Mouse (Mus musculus): ENCODE results near the gene Gm21411. TPM values are rescaled to one million over a fixed set of nuclear protein-coding genes. Genes with fewer than 3 reads are reported as not detected.
"Not testable (repeated sequence)": the region's sequence is repeated elsewhere in the genome, so short reads cannot be mapped to it uniquely, and the experiment has no call there.

Gene Gm21411
- not detected in 2 replicates for polyA plus RNA-seq (2015; fragmentation: Nextera tagmentation; extraction: Ambion mirVana)

DNA sequence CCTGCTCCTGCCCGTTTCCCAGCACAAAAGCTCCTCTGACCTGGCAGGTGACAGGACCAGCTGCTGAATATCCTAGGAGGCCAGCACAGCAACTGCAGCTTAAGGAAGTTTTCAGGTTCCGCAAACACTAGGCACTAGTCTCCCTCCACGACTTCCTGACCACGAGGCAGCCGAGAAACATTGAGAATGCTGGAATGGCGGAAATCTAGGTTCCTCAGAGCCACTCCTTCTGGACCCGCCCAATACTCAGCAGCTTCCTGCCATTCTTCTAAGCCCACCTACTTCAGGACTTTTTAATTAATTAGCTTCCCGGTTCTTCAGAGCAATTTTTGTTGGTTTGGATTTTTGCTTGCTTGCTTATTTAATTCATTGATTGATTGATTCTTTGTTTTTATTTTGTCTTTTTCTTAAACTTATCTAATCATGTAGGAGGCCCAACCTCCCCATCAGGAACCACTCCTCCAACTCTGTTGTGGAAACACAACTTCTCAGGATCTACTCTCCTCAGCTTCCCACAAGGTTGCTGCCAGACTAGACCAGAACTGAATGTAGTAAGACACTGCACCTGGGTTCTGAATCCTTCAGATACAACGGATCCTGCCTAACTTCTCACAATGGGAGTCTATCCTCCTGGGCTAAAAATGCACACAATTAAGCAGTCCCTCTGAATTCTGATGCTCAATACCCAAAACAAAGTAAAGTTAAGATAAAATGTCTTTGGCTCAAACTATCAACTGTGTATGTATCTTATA is at the start of gene Gm21411:
Gene Gm21411, minus strand, starts transcription at position 205 of the 752 bp plus-strand sequence.
- H3K4me2 ChIP-seq; H3K27ac ChIP-seq; H3K27me3 ChIP-seq; ATAC-seq (ENCODE audit: insufficient number of reproducible peaks, insufficient read depth, low FRiP score, low TSS enrichment, low read depth); H3K9ac ChIP-seq; H3K36me3 ChIP-seq; H3K4me3 ChIP-seq; H3K4me1 ChIP-seq: not testable (repeated sequence)
- WGBS = 76% methylated on average over 9 of the region's 9 CpGs
- peaks cover 14% of the 10 kb centered on the region; the same call in 1 of the 2 replicates for H3K9me3 ChIP-seq

DNA sequence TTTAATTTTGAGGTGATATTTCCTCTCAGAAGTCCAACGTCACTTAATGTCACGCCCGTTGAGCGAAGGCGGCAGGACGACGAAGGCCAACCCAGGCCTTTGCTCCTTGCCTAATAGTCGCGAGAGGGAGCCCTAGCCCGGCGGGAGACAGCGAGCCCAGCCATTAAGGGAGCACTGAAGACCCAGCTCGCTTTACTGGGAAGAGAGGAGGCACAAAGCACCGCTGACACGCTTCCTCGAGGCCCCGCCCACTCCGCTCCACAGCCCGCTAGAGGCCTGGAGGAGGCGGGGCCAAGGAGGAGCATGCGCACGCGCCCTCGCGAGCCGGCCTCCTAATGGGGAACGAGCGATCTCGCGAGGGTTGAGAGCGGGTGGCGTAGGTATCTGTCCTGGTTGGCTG is 32.3 kb upstream of the Gm21411 start:
- not testable (repeated sequence) for H3K4me2 ChIP-seq; ATAC-seq (ENCODE audit: insufficient number of reproducible peaks, insufficient read depth, low FRiP score, low TSS enrichment, low read depth)
- WGBS = 71% methylated on average over 32 of the region's 32 CpGs

GRCm38 (mm10) chr4:146932311-146933082 is 23.1 kb upstream of the Gm21411 start:
- peak overlapping the region; percentile 32 for H3K4me3 ChIP-seq
- no peak for ATAC-seq (ENCODE audit: insufficient number of reproducible peaks, insufficient read depth, low FRiP score, low TSS enrichment, low read depth)
- H3K27me3 ChIP-seq = peaks cover 15% of the 10 kb centered on the region
- no peaks in the 10 kb centered on the region for H3K4me1 ChIP-seq
- H3K27ac ChIP-seq = no peak overlapping the region
- WGBS = 7% methylated on average over 77 of the region's 77 CpGs
- H3K9ac ChIP-seq = no peak overlapping the region
- H3K4me2 ChIP-seq = peak overlapping the region; percentile 55
- no peaks in the 10 kb centered on the region for H3K36me3 ChIP-seq
- H3K9me3 ChIP-seq = peaks cover 18% of the 10 kb centered on the region

More for the DNA sequence above, 32.3 kb upstream of the Gm21411 start:
- not testable (repeated sequence) for H3K4me3 ChIP-seq, H3K4me1 ChIP-seq, H3K27ac ChIP-seq, H3K27me3 ChIP-seq, H3K36me3 ChIP-seq, H3K9ac ChIP-seq
- peaks cover 18% of the 10 kb centered on the region for H3K9me3 ChIP-seq

DNA sequence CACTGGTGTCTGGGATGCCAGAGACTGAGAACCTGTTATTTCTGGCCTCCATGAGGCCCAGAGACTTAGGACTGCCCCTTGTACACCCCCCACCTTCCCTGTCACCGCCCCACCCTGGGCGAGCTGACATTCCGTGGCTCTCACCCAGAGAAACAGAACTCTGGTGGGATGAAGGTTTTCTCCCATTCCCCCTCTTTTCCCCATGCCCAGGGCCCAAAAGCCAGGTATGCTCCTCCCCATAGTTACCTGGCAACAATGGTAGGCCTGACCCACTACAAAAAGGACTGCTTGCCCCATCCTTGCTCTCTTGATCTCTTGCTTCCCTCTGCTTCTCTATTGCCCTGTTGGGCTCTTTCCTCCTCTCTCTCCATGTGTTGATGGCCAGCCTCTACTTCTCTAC is 5.8 kb upstream of the Gm21411 start:
- Histone ChIP-seq H3K4me3 (no peak overlapping the region), H3K9me3 (peaks cover 26% of the 10 kb centered on the region), H3K4me1 (no peaks in the 10 kb centered on the region), H3K9ac (no peak overlapping the region), H3K27ac (no peak overlapping the region), H3K36me3 (no peaks in the 10 kb centered on the region), H3K4me2 (no peak overlapping the region), H3K27me3 (no peaks in the 10 kb centered on the region)
- ATAC-seq (ENCODE audit: insufficient number of reproducible peaks, insufficient read depth, low FRiP score, low TSS enrichment, low read depth) = no peak
- WGBS = 79% methylated on average over 3 of the region's 3 CpGs

- H3K36me3 ChIP-seq; ATAC-seq (ENCODE audit: insufficient number of reproducible peaks, insufficient read depth, low FRiP score, low TSS enrichment, low read depth); H3K27ac ChIP-seq; H3K9ac ChIP-seq; H3K4me3 ChIP-seq; H3K27me3 ChIP-seq; H3K4me1 ChIP-seq; H3K4me2 ChIP-seq: not testable (repeated sequence)
- WGBS = 93% methylated on average over 1 of the region's 1 CpGs
- H3K9me3 ChIP-seq = peaks cover 14% of the 10 kb centered on the region; the same call in 1 of the 2 replicates
Observed at GRCm38 (mm10) chr4:146908131-146908530, 1.3 kb downstream of the Gm21411 start.

GRCm38 (mm10) chr4:146904782-146905181 is 4.6 kb downstream of the Gm21411 start:
- not testable (repeated sequence) for H3K27me3 ChIP-seq; H3K4me3 ChIP-seq; ATAC-seq (ENCODE audit: insufficient number of reproducible peaks, insufficient read depth, low FRiP score, low TSS enrichment, low read depth); H3K4me2 ChIP-seq; H3K4me1 ChIP-seq; H3K9me3 ChIP-seq; H3K36me3 ChIP-seq; H3K9ac ChIP-seq; H3K27ac ChIP-seq
- 81% methylated on average over 2 of the region's 2 CpGs for WGBS

GRCm38 (mm10) chr4:146903126-146903525 is 6.3 kb downstream of the Gm21411 start:
- not testable (repeated sequence) for H3K27ac ChIP-seq; H3K9me3 ChIP-seq; H3K9ac ChIP-seq; H3K27me3 ChIP-seq; H3K4me1 ChIP-seq; H3K4me2 ChIP-seq; H3K4me3 ChIP-seq; H3K36me3 ChIP-seq; ATAC-seq (ENCODE audit: insufficient number of reproducible peaks, insufficient read depth, low FRiP score, low TSS enrichment, low read depth)
- 54% methylated on average over 3 of the region's 3 CpGs for WGBS

Other genes starting within 250 kb of the Gm21411 start
- not detected in 2 replicates for gene Zfp989, start 62.4 kb upstream of the Gm21411 start, polyA plus RNA-seq (2015; fragmentation: Nextera tagmentation; extraction: Ambion mirVana)
- not detected in 2 replicates for gene Rex2, start 112.3 kb upstream of the Gm21411 start, polyA plus RNA-seq (2015; fragmentation: Nextera tagmentation; extraction: Ambion mirVana)
- 6.9 and 7.3 TPM in 2 replicates for gene Zfp991, start 222.4 kb upstream of the Gm21411 start, polyA plus RNA-seq (2015; fragmentation: Nextera tagmentation; extraction: Ambion mirVana)